Mouse (Mus musculus): ENCODE measurements around the gene Sh3gl2.

DNA sequence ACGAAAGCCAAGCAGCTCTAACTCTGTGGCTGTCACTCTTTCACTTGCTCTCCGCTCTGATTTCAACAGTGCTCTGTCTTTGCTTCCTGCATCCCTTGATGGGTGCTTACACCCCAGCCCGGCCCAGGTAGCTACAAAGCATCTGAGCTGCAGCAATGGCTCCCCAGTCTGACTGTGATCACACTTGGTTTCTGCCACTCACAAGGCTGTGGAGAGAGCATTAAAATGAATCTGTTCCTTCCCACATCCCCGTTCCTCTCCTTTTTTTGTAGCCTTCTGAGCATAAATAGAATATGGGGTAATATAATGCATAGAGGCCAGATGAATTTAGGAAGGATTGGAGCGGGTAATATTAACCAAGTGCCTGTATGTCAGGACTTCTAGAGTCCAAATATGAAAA is 21.8 kb downstream of the Sh3gl2 start:
- no peak for TF ChIP-seq CTCF (IDR thresholded peaks at IDR 0.05; ENCODE audit: low read depth, low read length)
- no peak for TF ChIP-seq GATA1 (IDR thresholded peaks at IDR 0.05; ENCODE audit: borderline replicate concordance, low read length)
- no peak for TF ChIP-seq POLR2AphosphoS5 (IDR thresholded peaks at IDR 0.05; ENCODE audit: insufficient replicate concordance, low read depth, low read length)
- TF ChIP-seq GATA2 (IDR thresholded peaks at IDR 0.05; ENCODE audit: borderline replicate concordance, low read depth, low read length): no peak
